Mouse (Mus musculus) midbrain, embryonic 16.5 days (tissue): ENCODE measurements at regions not wholly inside any gene's neighbourhood (a gene's known extent, or its start where the extent isn't known, plus 50 kb on each side); places are given as distances from the start of the nearest gene placed in this dataset.

Experiments
- ATAC-seq: fragments of 200-750 bp; cut with Nextera tagmentation; 2 replicates; pipeline ENCODE4 v1.8.0; 2017; ENCODE audit warnings: moderate TSS enrichment
- H3K27ac ChIP-seq: fragments of 300-500 bp; sonication (generic); 2 replicates; pipeline ENCODE4 v1.5.1; 2014; ENCODE audit warnings: mild to moderate bottlenecking, low read length, mixed read lengths
- H3K27me3 ChIP-seq: fragments of 300-500 bp; sonication (generic); 2 replicates; pipeline ENCODE4 v1.6.1; 2014; ENCODE audit warnings: low read depth, low read length, mixed read lengths; ENCODE audit not compliant: control insufficient read depth, insufficient read depth
- H3K36me3 ChIP-seq: fragments of 300-500 bp; sonication (generic); 2 replicates; pipeline ENCODE4 v1.6.1; 2014; ENCODE audit warnings: mild to moderate bottlenecking, low read length, moderate library complexity, mixed read lengths; ENCODE audit not compliant: control insufficient read depth, insufficient read depth
- H3K4me1 ChIP-seq: fragments of 300-500 bp; sonication (generic); 2 replicates; pipeline ENCODE4 v1.6.1; 2014; ENCODE audit warnings: mild to moderate bottlenecking, low read length, mixed read lengths; ENCODE audit not compliant: control insufficient read depth, insufficient read depth
- H3K4me2 ChIP-seq: fragments of 300-500 bp; sonication (generic); 2 replicates; pipeline ENCODE4 v1.6.1; 2014; ENCODE audit warnings: mild to moderate bottlenecking, low read length, mixed read lengths
- H3K4me3 ChIP-seq: fragments of 300-500 bp; sonication (generic); 2 replicates; pipeline ENCODE4 v1.5.1; 2014; ENCODE audit warnings: low read depth, mild to moderate bottlenecking, low read length, moderate library complexity, mixed read lengths
- H3K9ac ChIP-seq: fragments of 300-500 bp; sonication (generic); 2 replicates; pipeline ENCODE4 v1.6.1; 2014; ENCODE audit warnings: low read depth, low read length, mixed read lengths
- H3K9me3 ChIP-seq: fragments of 300-500 bp; sonication (generic); replicated peaks from 2 replicates; pipeline ENCODE4 v1.6.1; 2014; ENCODE audit warnings: mild to moderate bottlenecking, low read length, mixed read lengths; ENCODE audit not compliant: control insufficient read depth, poor library complexity, severe bottlenecking
- WGBS: fragments of 180-500 bp; shearing (Covaris S2); extraction: QIAGEN DNeasy Blood & Tissue Kit; methylation state at CpG from one replicate; pipeline ENCODE4 v1.1.7; 2014; 5-methylcytosine and 5-hydroxymethylcytosine counted together

DNA sequence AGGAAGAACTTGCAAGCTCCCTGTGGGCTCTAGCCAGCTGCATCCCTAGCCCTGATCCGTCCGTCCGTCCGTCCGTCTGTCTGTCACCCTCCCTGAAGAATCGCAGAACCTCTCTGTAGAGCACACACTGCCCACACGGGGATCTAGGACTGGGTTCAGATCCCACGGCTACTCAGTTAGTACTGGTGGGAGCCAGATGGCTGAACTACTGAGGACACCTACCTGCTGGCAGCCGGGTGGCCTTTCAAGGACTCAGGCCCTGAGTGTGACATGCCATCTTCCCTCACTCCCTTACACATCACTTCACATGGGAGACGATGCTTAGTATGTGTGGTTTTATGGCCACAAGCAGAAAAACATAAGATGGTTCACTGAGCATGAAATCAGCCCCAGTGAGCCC lies 106.4 kb upstream of the Dyrk2 start:
- H3K4me1 ChIP-seq, result no peaks in the 10 kb centered on the region
- ATAC-seq, result no peak
- WGBS, result 82% methylated on average over 10 of the region's 10 CpGs
- no peak overlapping the region for H3K27ac ChIP-seq
- H3K4me2 ChIP-seq, result no peak overlapping the region
- H3K9me3 ChIP-seq, result no peaks in the 10 kb centered on the region
- H3K9ac ChIP-seq, result no peak overlapping the region
- H3K36me3 ChIP-seq, result no peaks in the 10 kb centered on the region
- no peaks in the 10 kb centered on the region for H3K27me3 ChIP-seq
- no peak overlapping the region for H3K4me3 ChIP-seq

DNA sequence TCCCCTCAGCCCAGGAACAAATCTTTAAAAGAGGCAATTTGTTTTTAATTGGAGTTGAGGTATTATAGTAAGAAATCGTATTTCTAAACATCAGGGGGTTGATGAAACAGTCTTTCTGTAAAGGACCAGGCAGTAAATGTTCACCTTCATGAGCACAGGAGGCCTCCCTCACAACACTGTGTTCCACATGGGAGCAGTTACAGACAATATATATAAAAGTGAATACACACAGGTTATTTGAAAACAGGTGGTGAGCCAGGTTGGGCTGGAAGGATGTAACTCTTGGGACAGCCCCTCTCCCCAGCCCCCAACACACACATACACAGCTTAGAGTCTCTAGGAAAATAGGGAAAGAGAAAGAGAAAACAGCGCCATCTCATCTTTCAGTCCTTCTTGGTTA lies 105.8 kb upstream of the Dyrk2 start:
- ATAC-seq, result no peak
- H3K4me3 ChIP-seq, result no peak overlapping the region
- no peak overlapping the region for H3K4me2 ChIP-seq
- no peaks in the 10 kb centered on the region; the same call in 1 of the 2 replicates for H3K4me1 ChIP-seq
- no peaks in the 10 kb centered on the region for H3K9me3 ChIP-seq
- 88% methylated on average over 2 of the region's 2 CpGs for WGBS
- no peak overlapping the region for H3K27ac ChIP-seq
- H3K9ac ChIP-seq, result no peak overlapping the region
- no peaks in the 10 kb centered on the region for H3K36me3 ChIP-seq
- no peaks in the 10 kb centered on the region for H3K27me3 ChIP-seq

DNA sequence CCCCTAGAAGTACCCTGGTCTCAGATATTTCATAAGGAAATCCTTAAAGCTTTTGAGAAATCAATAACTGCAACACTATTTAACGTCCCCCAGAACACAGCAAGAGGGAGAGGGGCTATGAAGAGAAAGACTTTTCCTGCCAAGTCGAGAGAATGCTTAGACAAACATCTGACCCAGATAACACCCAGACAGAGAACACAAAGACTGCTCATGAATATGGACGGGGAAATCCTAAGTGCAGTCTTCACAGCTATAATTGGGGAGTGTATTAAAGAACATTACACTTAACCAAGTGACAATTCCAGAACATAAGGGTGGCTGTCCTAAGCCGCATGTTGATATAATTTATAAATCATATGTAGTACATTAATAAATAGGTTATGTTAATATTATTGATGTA lies 103.3 kb upstream of the Dyrk2 start:
- Histone ChIP-seq H3K36me3 (no peaks in the 10 kb centered on the region), H3K9me3 (no peaks in the 10 kb centered on the region), H3K9ac (no peak overlapping the region), H3K4me1 (no peaks in the 10 kb centered on the region; the same call in 1 of the 2 replicates), H3K4me3 (no peak overlapping the region), H3K27me3 (no peaks in the 10 kb centered on the region), H3K4me2 (no peak overlapping the region), H3K27ac (no peak overlapping the region)
- no peak for ATAC-seq
- 37% methylated on average over 4 of the region's 4 CpGs for WGBS

DNA sequence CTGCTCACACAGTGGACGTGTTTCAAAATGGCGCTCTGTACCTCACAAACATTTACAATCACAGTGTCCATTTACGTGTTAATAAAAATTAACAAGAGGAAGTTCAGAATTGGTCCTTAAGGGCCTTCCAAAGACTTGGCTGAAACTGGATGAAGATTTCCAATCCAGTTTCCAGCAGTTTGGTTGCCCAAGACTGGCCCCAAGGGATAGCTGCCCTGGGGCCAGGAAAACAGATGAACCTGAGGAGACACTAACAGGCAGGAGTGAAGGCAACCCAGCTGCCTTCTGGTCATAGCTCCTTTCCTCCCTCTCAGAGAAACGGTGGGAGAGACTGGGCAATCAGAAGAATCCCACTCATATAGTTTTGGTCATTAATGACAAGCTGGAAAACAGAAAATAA lies 102.6 kb upstream of the Dyrk2 start:
- no peaks in the 10 kb centered on the region for H3K36me3 ChIP-seq
- H3K4me2 ChIP-seq, result no peak overlapping the region
- no peaks in the 10 kb centered on the region for H3K27me3 ChIP-seq
- ATAC-seq, result no peak
- H3K4me1 ChIP-seq, result no peaks in the 10 kb centered on the region; the same call in 1 of the 2 replicates
- H3K9ac ChIP-seq, result no peak overlapping the region
- H3K9me3 ChIP-seq, result no peaks in the 10 kb centered on the region
- no peak overlapping the region for H3K27ac ChIP-seq
- WGBS, result 94% methylated on average over 4 of the region's 4 CpGs
- no peak overlapping the region for H3K4me3 ChIP-seq

DNA sequence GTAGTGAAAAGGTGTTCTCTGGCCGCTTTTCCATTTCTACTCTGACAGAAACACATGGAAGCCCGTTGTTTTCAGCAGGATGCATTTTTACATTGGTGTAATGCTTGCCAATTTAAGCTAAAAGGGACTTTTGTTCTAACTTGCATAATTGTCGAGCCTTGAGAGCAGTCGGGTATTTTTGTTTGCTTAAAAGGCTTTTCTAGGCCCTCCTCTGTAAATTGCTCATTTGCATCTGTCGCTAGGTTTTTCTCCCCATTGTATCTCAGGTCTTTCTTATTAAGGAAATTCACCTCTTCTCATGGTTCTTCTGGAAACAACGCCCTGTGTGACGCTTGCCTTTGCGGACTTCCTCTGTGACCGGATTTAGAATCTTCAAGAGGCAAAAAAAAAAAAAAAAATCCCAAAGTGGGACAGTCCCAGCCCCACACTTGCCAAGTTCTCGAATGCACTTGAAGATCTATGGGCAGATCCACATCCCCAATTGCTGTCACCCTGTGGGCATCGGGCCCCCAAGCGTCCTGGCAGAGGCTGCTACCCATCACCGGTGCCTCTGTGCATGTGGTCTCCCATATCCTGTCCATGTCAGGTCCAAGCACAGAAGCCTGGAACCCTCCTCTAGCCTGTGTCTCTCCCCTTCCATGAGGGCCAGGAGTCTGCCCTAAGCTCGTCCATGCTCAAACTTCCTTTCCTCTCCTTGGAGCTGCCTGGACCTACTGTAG lies 100.6 kb upstream of the Dyrk2 start:
- WGBS, result 60% methylated on average over 14 of the region's 14 CpGs

DNA sequence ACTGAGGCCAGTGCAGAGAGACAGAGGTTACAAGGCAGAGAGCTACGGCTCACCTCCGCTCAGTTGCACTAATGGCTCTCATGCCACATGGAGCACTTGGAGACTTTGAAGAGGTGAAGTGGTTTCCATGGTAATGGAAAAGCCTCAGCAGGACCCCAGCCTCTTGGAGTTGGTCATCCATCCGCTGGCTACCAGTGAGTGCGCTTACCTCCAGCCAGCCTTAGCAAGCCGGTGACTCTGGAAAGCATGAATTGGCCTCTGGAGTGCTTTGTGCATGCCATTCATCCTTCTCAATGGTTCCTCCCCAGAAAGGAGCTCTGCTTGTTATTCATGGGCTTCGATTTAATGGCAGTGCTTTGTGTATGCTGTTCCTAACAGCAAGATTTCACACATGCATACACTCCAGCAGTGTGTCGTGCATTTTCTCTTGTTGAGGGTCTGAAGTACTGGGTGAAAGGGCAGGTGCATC lies 91.7 kb upstream of the Dyrk2 start:
- H3K4me2 ChIP-seq, result no peak overlapping the region
- no peak overlapping the region for H3K9ac ChIP-seq
- H3K36me3 ChIP-seq, result no peaks in the 10 kb centered on the region
- 7% methylated on average over 7 of the region's 7 CpGs for WGBS
- no peak overlapping the region for H3K4me3 ChIP-seq
- peak; percentile 80 for ATAC-seq
- H3K27me3 ChIP-seq, result no peaks in the 10 kb centered on the region
- no peaks in the 10 kb centered on the region for H3K9me3 ChIP-seq
- H3K4me1 ChIP-seq, result peaks cover 15% of the 10 kb centered on the region
- H3K27ac ChIP-seq, result no peak overlapping the region

More for the DNA sequence above, 100.6 kb upstream of the Dyrk2 start:
- Histone ChIP-seq H3K4me2 (no peak overlapping the region), H3K4me3 (no peak overlapping the region), H3K9ac (no peak overlapping the region), H3K27me3 (no peaks in the 10 kb centered on the region), H3K9me3 (no peaks in the 10 kb centered on the region), H3K27ac (no peak overlapping the region), H3K36me3 (no peaks in the 10 kb centered on the region), H3K4me1 (no peaks in the 10 kb centered on the region; the same call in 1 of the 2 replicates)
- no peak for ATAC-seq

DNA sequence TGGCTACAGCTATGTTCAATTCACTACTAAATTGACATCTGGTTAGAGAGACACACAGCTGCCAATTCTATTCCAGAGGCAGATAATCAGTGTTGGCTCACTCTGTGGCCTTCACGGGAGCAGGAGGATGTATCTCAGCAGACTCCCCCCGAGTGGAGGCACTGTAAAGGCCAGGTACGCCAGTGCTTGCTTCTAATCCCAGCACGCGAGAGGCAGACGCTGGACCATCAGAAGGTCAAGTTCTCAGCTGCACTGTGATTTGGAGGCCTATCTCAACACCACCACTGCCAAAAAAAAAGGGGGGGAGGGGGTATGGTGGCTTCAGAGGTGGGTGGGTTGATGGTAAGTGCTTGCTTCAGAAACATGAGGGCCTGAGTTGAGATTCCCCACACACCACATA lies 90.1 kb upstream of the Dyrk2 start:
- ATAC-seq, result no peak
- H3K9me3 ChIP-seq, result no peaks in the 10 kb centered on the region
- WGBS, result 34% methylated on average over 6 of the region's 6 CpGs
- no peak overlapping the region for H3K4me2 ChIP-seq
- no peak overlapping the region for H3K4me3 ChIP-seq
- no peaks in the 10 kb centered on the region for H3K36me3 ChIP-seq
- H3K4me1 ChIP-seq, result peaks cover 15% of the 10 kb centered on the region
- H3K27me3 ChIP-seq, result no peaks in the 10 kb centered on the region
- no peak overlapping the region for H3K9ac ChIP-seq
- no peak overlapping the region for H3K27ac ChIP-seq

DNA sequence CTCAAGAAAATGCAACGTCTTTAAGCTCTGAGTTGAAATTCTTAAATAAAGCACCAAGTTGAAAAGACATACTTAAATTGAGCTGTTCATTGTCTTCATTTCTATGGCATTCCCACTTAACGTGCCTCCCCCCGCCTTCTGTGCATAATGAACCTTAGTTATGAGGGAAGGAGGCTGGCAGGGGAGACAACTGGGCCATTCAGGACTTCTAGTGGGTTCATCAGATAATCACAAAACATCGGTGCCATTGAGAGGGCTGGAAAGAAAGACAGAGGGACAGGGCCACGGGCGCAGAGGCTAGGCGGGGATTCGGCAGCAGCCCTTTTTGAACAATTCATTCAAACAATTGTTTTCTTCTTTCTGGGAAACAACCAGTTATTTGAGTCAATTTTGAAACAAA lies 89.6 kb upstream of the Dyrk2 start:
- no peak overlapping the region for H3K9ac ChIP-seq
- H3K4me1 ChIP-seq, result peaks cover 15% of the 10 kb centered on the region
- no peak for ATAC-seq
- no peaks in the 10 kb centered on the region for H3K9me3 ChIP-seq
- no peak overlapping the region for H3K27ac ChIP-seq
- H3K36me3 ChIP-seq, result no peaks in the 10 kb centered on the region
- no peaks in the 10 kb centered on the region for H3K27me3 ChIP-seq
- H3K4me3 ChIP-seq, result no peak overlapping the region
- WGBS, result 15% methylated on average over 8 of the region's 8 CpGs
- no peak overlapping the region for H3K4me2 ChIP-seq

DNA sequence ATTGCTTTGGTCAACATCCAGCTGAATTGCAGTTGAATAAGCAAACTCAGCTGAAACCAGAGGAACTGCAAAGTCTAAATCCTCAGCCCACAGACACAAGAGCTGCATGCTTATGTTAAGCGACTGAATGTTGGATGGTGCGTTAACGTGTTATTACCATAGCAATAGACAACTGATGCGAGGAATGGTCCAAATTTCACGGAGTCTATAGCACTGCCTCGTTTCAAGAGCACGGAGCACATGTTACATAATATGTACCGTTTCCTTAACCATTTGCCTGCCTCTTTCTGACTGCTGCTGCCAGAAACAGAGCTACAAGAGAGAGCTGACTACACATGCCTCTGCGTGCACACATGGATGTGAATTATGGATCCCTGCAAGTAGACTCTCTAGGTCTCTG lies 86.3 kb upstream of the Dyrk2 start:
- H3K27me3 ChIP-seq, result no peaks in the 10 kb centered on the region
- peaks cover 8% of the 10 kb centered on the region for H3K4me1 ChIP-seq
- H3K36me3 ChIP-seq, result no peaks in the 10 kb centered on the region
- 61% methylated on average over 9 of the region's 9 CpGs for WGBS
- H3K9ac ChIP-seq, result no peak overlapping the region
- H3K4me2 ChIP-seq, result no peak overlapping the region
- no peak for ATAC-seq
- H3K4me3 ChIP-seq, result no peak overlapping the region
- H3K27ac ChIP-seq, result no peak overlapping the region
- H3K9me3 ChIP-seq, result no peaks in the 10 kb centered on the region
